Mouse (Mus musculus) heart, adult 8-10 months (tissue): ENCODE measurements around the gene Arhgef10l. TPM values are rescaled to one million over a fixed set of nuclear protein-coding genes. Genes with fewer than 3 reads are reported as not detected.

Experiments used
- DNase-seq: peaks from one replicate; pipeline ENCODE4 v3.0.0; 2022; ENCODE audit warnings: low spot score
- total RNA-seq, 4 experiments: library from RNA; stranded (reverse); gene quantifications; 2 replicates each; pipeline ENCODE4 v1.2.4; 2022

Gene Arhgef10l
- 10 to 100 TPM; 59.6 to 80.5 (median 71.9) TPM for total RNA-seq

GRCm38 (mm10) chr4:140665760-140666159, at the start of gene Arhgef10l:
TSS of gene Arhgef10l (minus strand) at chr4:140666012.
- no peak for DNase-seq

- DNase-seq, result no peak
Observed at GRCm38 (mm10) chr4:140714586-140714985, 48.8 kb upstream of the Arhgef10l start.

DNA sequence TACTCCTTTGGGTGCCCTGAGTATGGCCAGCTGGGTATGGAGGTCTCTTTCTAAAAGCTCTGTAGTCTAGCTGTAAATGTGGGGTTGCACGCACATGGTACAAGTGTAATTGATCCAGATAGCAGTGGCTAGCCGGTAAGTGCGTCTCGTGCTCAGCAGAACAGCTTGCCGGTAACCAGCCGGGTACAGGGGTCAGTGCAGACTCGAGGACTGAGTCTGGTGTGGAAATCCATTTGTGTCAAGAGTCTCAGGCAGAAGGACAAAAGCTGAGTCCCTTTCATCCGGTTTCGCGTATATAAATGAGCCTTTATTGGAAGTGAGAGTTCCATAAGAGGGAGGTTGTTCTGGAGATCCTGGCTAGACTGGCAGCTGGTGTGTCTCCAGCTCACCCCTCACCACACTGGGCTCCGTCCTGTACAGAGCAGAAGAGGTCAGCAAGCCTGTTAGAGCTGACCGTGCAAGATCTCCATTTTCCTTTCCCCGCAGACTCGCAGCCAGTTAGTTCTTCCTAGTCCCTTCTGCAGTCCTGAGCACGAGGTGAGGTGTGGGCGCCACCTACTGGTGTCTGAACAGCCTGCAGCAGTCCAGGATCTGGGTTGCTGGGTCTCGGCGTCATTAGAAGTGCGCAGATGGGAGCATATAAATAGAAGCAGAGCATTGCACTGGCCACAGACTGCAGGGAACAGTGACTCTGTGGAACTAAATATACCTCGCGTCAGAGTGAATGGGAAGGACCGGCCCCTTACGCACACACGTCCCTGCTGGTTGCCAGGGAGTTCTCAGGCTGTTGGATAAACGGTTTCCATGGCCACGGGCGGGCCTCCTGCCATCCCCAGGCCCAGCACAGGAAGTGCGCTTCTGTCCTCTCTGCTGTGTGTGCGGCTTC, 47.9 kb upstream of the Arhgef10l start:
- peak; percentile 95 for DNase-seq

- no peak for DNase-seq
Observed at GRCm38 (mm10) chr4:140711360-140711759, 45.5 kb upstream of the Arhgef10l start.

- DNase-seq, result no peak
Observed at GRCm38 (mm10) chr4:140710781-140711180, 45.0 kb upstream of the Arhgef10l start.

GRCm38 (mm10) chr4:140709617-140710016, 43.8 kb upstream of the Arhgef10l start:
- DNase-seq, result no peak

DNA sequence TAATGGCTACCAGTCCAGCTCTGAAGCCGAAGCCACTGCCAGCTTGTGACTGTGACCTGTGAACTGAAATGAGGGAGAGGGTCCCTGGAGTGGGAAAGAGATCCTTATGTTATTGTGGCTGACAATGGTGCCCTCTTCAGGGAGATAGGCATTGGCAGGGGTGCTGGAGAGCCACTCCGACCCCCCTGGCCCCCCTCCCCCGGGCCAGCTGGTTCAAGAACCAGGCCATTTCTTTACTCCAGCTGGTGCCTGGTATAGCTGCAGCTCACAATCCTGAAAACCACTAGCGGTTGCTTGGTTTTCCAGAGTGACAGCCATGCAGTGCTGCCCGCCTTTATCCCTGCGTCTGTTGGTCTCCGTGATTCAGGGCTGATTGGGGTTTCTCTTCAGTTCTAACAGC, 43.3 kb upstream of the Arhgef10l start:
- DNase-seq, result no peak

- no peak for DNase-seq
Observed at GRCm38 (mm10) chr4:140708297-140708927, 42.6 kb upstream of the Arhgef10l start.

DNA sequence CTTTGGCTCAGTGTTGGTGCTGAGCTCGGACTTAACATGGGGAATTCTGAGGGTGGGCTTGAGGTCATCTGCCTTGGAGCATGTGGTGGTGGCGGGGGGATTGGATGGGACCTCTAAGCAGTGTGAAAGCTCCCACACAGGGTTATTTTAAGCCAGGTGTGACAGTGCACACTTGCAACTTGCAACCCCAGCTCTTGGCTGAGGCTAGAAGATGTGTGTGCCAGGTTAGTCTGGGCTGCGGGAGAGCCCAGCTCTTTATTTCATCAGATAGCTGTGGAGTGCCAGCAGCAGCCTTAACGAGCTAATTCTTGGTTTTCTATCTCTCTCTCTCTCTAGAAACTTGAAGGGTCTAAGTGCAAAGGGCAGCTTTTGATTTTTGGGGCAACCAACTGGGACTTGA, 41.8 kb upstream of the Arhgef10l start:
- no peak for DNase-seq

DNA sequence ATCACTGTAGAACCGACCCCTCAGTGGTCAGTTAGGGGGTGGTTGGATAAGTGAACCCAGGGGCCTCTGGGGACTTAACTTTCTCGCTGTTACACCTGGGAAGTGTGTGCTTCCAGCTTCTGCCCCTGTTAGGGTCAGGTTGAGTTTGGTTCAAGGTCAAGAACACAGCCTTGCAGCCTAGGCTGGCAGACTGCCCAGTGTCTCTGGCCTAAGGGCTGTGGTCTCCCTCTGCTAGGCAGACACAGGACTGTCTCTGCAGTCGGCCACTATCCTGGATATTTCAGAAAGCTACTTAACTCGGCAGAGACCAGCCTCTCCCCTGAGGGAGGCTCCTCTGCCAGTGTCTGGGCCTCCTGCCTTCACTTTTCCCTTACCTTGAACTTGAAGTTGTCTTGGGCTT, 38.4 kb upstream of the Arhgef10l start:
- DNase-seq, result no peak

GRCm38 (mm10) chr4:140703636-140704035, 37.8 kb upstream of the Arhgef10l start:
- DNase-seq, result no peak

GRCm38 (mm10) chr4:140702611-140703327, 37.0 kb upstream of the Arhgef10l start:
- peak; percentile 71 for DNase-seq

- no peak for DNase-seq
Observed at GRCm38 (mm10) chr4:140701716-140702561, 36.1 kb upstream of the Arhgef10l start.

GRCm38 (mm10) chr4:140701049-140701715, 35.4 kb upstream of the Arhgef10l start:
- DNase-seq, result peak; percentile 69

- no peak for DNase-seq
Observed at GRCm38 (mm10) chr4:140700269-140701018, 34.6 kb upstream of the Arhgef10l start, which contains the start of gene Rcc2. TSS of gene Rcc2 (plus strand) at chr4:140700541.

GRCm38 (mm10) chr4:140699441-140700127, 33.8 kb upstream of the Arhgef10l start:
- DNase-seq, result peak; percentile 76

DNA sequence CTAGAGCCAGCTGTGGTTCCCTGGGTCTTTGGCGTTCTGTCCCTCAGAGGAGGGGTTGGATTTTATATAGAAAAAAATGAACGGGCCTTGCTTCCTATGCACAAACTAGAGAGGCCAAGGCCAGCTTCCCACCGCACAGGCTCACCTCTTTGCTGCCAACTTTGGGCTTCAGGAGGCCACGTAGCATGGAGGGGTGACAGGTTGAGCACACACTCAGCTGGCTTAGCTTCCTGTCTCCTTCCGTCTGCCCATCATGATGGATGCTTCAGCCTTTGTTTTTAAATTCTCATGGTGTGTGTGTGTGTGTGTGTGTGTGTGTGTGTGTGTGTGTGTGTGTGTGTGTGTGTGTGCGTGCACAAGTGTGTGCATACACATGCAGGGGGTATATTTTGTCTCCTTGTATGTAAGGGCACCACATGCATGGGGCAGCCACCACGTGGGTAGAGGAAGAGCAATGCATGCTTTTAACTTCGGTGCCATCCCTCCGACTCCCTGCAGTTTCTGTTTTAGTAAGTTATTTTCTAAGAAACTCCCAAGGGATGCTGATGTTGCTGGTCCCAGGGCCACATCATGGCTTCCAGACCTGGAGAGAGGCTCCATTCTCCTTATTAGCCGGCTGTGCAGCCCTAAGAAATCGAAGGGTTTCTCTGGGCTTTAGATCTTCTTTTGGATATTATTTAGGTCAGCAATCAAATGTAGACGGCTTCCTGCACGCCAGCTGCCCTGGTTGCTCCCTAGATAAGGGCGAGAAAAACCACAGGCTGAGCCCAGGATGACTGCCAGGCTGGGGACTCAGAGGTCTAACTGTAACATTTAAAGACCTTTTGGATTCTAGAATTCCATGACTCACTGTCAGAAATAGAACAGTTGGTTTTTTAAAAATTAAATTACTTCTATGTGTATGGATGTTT, 30.1 kb upstream of the Arhgef10l start:
- DNase-seq, result no peak

DNA sequence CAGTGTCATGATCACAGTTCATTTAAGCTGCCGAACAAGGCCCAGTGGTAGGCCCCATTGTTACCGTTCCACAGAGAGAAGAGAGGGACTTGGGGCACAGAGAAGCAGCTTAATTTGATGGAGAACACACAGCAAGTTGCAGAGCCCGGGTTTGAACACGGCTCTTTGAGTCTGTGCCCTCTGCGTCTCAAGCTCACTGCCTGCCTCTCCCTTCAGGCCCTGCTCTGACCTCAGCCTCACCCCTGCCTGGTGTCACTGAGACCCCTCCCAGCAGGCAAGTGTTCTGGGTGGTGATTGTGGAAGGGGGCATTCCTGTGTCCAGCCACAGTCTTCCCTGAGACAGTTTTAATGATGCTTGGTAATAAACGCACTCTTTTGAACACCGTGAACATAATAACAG, 29.3 kb upstream of the Arhgef10l start:
- DNase-seq, result no peak
